Mouse (Mus musculus) lung, embryonic 15.5 days (tissue): ENCODE data around the gene Rasl10b. TPM values are rescaled to one million over a fixed set of nuclear protein-coding genes. Genes with fewer than 3 reads are reported as not detected.

Source experiments
- polyA plus RNA-seq: library from polyadenylated mRNA; unstranded; fragments of >200 nt; fragmentation: Nextera tagmentation; extraction: Ambion mirVana; gene quantifications from 2 replicates; pipeline ENCODE4 v1.2.1, GENCODE M21; 2015

Rasl10b gene
- polyA plus RNA-seq, 1 experiment from 2014 or later: 1.3 TPM

Other genes starting within 250 kb of the Rasl10b start
- 0.06 and 0.07 TPM in 2 replicates for gene Slfn4, start 234.0 kb upstream of the Rasl10b start, polyA plus RNA-seq
- 0.94 and 1.4 TPM in 2 replicates for gene Slfn3, start 217.8 kb upstream of the Rasl10b start, polyA plus RNA-seq
- gene Slfn14, start 122.4 kb upstream of the Rasl10b start, polyA plus RNA-seq: 0.27 and 0.53 TPM in 2 replicates
- gene Ap2b1, start 110.1 kb upstream of the Rasl10b start, polyA plus RNA-seq: 53.1 and 55.7 TPM in 2 replicates
- gene Pex12, start 106.6 kb upstream of the Rasl10b start, polyA plus RNA-seq: 12.1 and 12.3 TPM in 2 replicates
- gene Gas2l2, start 20.3 kb downstream of the Rasl10b start, polyA plus RNA-seq: 0.32 and 0.35 TPM in 2 replicates
- gene 1700020L24Rik, start 28.5 kb downstream of the Rasl10b start, polyA plus RNA-seq: 0.18 and 0.29 TPM in 2 replicates
- gene Mmp28, start 53.9 kb downstream of the Rasl10b start, polyA plus RNA-seq: 2.5 and 2.7 TPM in 2 replicates
- 11.0 and 11.3 TPM in 2 replicates for gene Taf15, start 63.9 kb downstream of the Rasl10b start, polyA plus RNA-seq
- not detected in 2 replicates for gene Heatr9, start 113.0 kb downstream of the Rasl10b start, polyA plus RNA-seq
- gene Ccl5, start 121.4 kb downstream of the Rasl10b start, polyA plus RNA-seq: 0.82 TPM in 1 of 2 replicates, not detected in the other
- gene Ccl9, start 169.5 kb downstream of the Rasl10b start, polyA plus RNA-seq: 4.9 and 5.4 TPM in 2 replicates
- 8.1 and 9.2 TPM in 2 replicates for gene Ccl6, start 183.9 kb downstream of the Rasl10b start, polyA plus RNA-seq
- not detected in 2 replicates for gene Rpl9-ps1, start 236.5 kb downstream of the Rasl10b start, polyA plus RNA-seq
- 1.1 and 1.2 TPM in 2 replicates for gene Ccl3, start 240.2 kb downstream of the Rasl10b start, polyA plus RNA-seq